Mouse (Mus musculus): ENCODE data around the gene Gm5294.

Gene Gm5294

DNA sequence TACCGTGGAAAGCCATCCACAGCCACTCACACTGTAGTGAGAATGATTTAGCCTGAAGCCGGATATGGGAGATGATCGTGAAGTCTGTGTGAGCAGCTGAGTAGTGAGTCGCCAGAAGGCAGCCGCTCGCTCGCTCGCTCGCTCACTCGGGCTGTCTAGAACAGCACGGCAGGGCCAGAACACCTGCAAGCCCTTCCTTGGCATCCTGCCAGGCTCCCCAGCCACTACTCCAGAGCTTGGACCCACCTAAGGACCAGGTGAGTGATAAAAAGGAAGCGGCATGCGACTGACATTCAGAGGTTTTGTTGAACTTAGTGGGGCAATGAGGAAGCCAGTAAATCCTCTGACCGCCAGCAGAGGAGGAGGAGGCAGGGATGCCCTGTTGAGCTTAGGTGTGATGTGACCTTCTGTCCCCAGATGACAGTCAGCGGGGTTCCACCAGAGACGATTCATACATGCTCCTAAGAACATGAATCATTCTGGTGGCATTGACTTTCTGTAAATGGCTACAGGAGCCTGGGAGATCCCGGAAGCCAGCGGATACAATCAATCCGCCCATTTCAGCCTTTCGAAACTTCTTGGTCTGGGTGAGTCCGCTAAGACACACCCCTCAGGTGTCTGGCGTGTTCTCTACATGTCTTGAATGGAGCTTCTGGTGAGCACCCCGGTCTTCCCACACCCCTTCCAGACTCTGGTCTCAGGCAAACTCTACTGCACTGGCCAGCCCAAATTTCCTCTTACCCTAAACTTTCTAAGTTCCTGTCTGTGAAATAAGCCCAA, 30.0 kb downstream of the Gm5294 start:
- no peak for DNase-seq (ENCODE audit: low read depth, low spot score)

- no peak for DNase-seq (ENCODE audit: low read depth, low spot score)
Observed at GRCm38 (mm10) chr5:138850462-138850844, 30.6 kb downstream of the Gm5294 start.

GRCm38 (mm10) chr5:138851296-138851780, 31.5 kb downstream of the Gm5294 start:
- DNase-seq (ENCODE audit: low read depth, low spot score): no peak

GRCm38 (mm10) chr5:138852151-138852550, 32.3 kb downstream of the Gm5294 start:
- no peak for DNase-seq (ENCODE audit: low read depth, low spot score)

GRCm38 (mm10) chr5:138853349-138853748, 33.5 kb downstream of the Gm5294 start:
- DNase-seq (ENCODE audit: low read depth, low spot score): no peak

- peak; percentile 43 for DNase-seq (ENCODE audit: low read depth, low spot score)
Observed at GRCm38 (mm10) chr5:138857010-138857617, 37.2 kb downstream of the Gm5294 start.

- no peak for DNase-seq (ENCODE audit: low read depth, low spot score)
Observed at GRCm38 (mm10) chr5:138857811-138858251, 38.0 kb downstream of the Gm5294 start.

GRCm38 (mm10) chr5:138863681-138864146, 43.8 kb downstream of the Gm5294 start:
- DNase-seq (ENCODE audit: low read depth, low spot score): peak; percentile 50

DNA sequence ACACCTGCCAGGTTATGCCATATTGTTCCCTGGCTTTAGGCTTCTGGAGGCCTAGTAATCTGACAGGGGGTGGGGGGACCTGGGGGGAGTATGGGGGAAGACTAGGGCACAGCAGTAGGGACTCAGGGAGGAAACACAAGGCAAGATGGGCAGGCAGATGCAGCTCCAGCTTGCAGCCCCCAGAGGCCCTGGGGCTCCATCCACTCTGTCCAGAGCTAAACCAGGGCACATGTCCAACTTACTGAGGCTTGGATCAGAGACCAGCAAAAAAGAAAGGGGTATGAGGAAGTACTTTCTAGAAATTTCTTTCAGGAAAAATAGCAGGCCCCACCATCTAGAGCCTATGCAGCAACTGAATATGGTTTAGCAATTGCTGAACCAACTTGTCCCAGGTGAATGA, 44.3 kb downstream of the Gm5294 start:
- DNase-seq (ENCODE audit: low read depth, low spot score): no peak

DNA sequence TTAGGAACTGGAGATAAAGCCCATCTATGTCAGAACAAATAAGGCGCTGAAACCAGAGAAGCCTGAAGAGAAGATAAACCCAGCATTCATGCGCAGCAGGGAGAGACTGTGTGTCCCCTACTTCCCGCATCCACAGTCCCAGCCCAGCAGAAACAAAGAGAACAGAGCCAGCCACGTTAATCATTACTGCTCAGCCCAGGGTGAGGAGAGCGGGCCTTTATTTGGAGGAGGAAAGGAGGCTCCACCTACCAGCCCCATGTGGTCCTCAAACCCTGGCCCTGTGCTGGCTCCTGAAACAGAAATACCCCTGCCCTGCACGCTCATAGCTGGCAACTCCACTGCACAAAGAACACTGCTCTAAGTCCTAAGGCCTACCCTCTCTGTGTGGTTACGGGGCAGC, 45.0 kb downstream of the Gm5294 start:
- no peak for DNase-seq (ENCODE audit: low read depth, low spot score)

DNA sequence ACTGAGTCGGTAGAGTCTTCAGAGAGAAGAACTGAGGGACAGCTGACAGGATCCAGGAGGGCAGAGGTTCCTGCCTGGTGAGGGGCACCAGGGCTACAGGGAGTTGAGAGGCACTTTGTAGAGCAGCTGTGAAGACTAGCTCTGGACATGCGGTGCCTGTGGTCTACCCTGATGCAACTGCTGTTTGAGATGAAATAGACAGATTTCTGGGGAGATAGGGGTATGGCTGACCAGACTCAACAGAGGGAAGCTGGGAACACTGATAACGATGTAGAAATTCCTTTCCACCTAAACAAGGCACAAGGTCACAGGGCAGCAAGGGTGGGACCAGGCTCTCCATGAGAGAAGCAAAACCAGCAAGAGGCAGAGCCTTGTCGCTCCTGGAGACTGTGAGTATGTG, 45.8 kb downstream of the Gm5294 start:
- no peak for DNase-seq (ENCODE audit: low read depth, low spot score)
